Mouse (Mus musculus): ENCODE results near the gene Fancd2. TPM values are rescaled to one million over a fixed set of nuclear protein-coding genes. Genes with fewer than 3 reads are reported as not detected.

Gene Fancd2
- polyA plus RNA-seq, 1 experiment from 2014 or later: 13.6 TPM

GRCm38 (mm10) chr6:113609293-113609692, 77.8 kb downstream of the Fancd2 start:
- Histone ChIP-seq H3K9ac (ENCODE audit: low read length) (no peak overlapping the region), H3K27me3 (ENCODE audit: control insufficient read depth, insufficient read depth, low read length) (no peaks in the 10 kb centered on the region), H3K4me2 (ENCODE audit: low read depth) (no peak overlapping the region), H3K9me3 (ENCODE audit: control insufficient read depth, low read length) (no peaks in the 10 kb centered on the region), H3K27ac (ENCODE audit: low read depth, low read length) (no peak overlapping the region), H3K36me3 (ENCODE audit: control insufficient read depth, insufficient read depth, low read length) (no peaks in the 10 kb centered on the region), H3K4me1 (ENCODE audit: control insufficient read depth, insufficient read depth, low read length) (peaks cover 9% of the 10 kb centered on the region; the same call in 1 of the 2 replicates), H3K4me3 (ENCODE audit: low read depth, low read length) (no peak overlapping the region)
- WGBS: 93% methylated on average over 7 of the region's 7 CpGs
- ATAC-seq (ENCODE audit: insufficient read depth, low FRiP score, low TSS enrichment): no peak
- DNase-seq (ENCODE audit: low spot score): no peak

GRCm38 (mm10) chr6:113612258-113612969, 80.9 kb downstream of the Fancd2 start:
- Histone ChIP-seq H3K27ac (ENCODE audit: low read depth, low read length) (no peak overlapping the region), H3K4me1 (ENCODE audit: control insufficient read depth, insufficient read depth, low read length) (no peaks in the 10 kb centered on the region), H3K36me3 (ENCODE audit: control insufficient read depth, insufficient read depth, low read length) (peaks cover 12% of the 10 kb centered on the region), H3K4me3 (ENCODE audit: low read depth, low read length) (no peak overlapping the region), H3K4me2 (ENCODE audit: low read depth) (no peak overlapping the region), H3K9ac (ENCODE audit: low read length) (no peak overlapping the region), H3K9me3 (ENCODE audit: control insufficient read depth, low read length) (no peaks in the 10 kb centered on the region), H3K27me3 (ENCODE audit: control insufficient read depth, insufficient read depth, low read length) (no peaks in the 10 kb centered on the region)
- no peak for DNase-seq (ENCODE audit: low spot score)
- WGBS: 91% methylated on average over 8 of the region's 8 CpGs
- ATAC-seq (ENCODE audit: insufficient read depth, low FRiP score, low TSS enrichment): no peak

GRCm38 (mm10) chr6:113614152-113614551, 82.7 kb downstream of the Fancd2 start:
- Histone ChIP-seq H3K4me1 (ENCODE audit: control insufficient read depth, insufficient read depth, low read length) (no peaks in the 10 kb centered on the region), H3K27ac (ENCODE audit: low read depth, low read length) (no peak overlapping the region), H3K36me3 (ENCODE audit: control insufficient read depth, insufficient read depth, low read length) (peaks cover 12% of the 10 kb centered on the region), H3K9ac (ENCODE audit: low read length) (no peak overlapping the region), H3K4me2 (ENCODE audit: low read depth) (no peak overlapping the region), H3K9me3 (ENCODE audit: control insufficient read depth, low read length) (no peaks in the 10 kb centered on the region), H3K4me3 (ENCODE audit: low read depth, low read length) (no peak overlapping the region), H3K27me3 (ENCODE audit: control insufficient read depth, insufficient read depth, low read length) (no peaks in the 10 kb centered on the region)
- ATAC-seq (ENCODE audit: insufficient read depth, low FRiP score, low TSS enrichment): no peak
- DNase-seq (ENCODE audit: low spot score): no peak
- 97% methylated on average over 7 of the region's 7 CpGs for WGBS

GRCm38 (mm10) chr6:113614997-113615396, 83.5 kb downstream of the Fancd2 start:
- DNase-seq (ENCODE audit: low spot score): no peak
- H3K9me3 ChIP-seq (ENCODE audit: control insufficient read depth, low read length): no peaks in the 10 kb centered on the region
- WGBS: 97% methylated on average over 8 of the region's 8 CpGs
- H3K27me3 ChIP-seq (ENCODE audit: control insufficient read depth, insufficient read depth, low read length): no peaks in the 10 kb centered on the region
- H3K9ac ChIP-seq (ENCODE audit: low read length): no peak overlapping the region
- H3K4me2 ChIP-seq (ENCODE audit: low read depth): no peak overlapping the region
- H3K4me1 ChIP-seq (ENCODE audit: control insufficient read depth, insufficient read depth, low read length): no peaks in the 10 kb centered on the region
- peaks cover 12% of the 10 kb centered on the region for H3K36me3 ChIP-seq (ENCODE audit: control insufficient read depth, insufficient read depth, low read length)
- H3K4me3 ChIP-seq (ENCODE audit: low read depth, low read length): no peak overlapping the region
- no peak for ATAC-seq (ENCODE audit: insufficient read depth, low FRiP score, low TSS enrichment)
- no peak overlapping the region for H3K27ac ChIP-seq (ENCODE audit: low read depth, low read length)

- no peak overlapping the region for H3K27ac ChIP-seq (ENCODE audit: low read depth, low read length)
- no peak for ATAC-seq (ENCODE audit: insufficient read depth, low FRiP score, low TSS enrichment)
- WGBS: 93% methylated on average over 4 of the region's 4 CpGs
- H3K9ac ChIP-seq (ENCODE audit: low read length): no peak overlapping the region
- no peaks in the 10 kb centered on the region for H3K27me3 ChIP-seq (ENCODE audit: control insufficient read depth, insufficient read depth, low read length)
- H3K9me3 ChIP-seq (ENCODE audit: control insufficient read depth, low read length): no peaks in the 10 kb centered on the region
- no peak overlapping the region for H3K4me2 ChIP-seq (ENCODE audit: low read depth)
- H3K36me3 ChIP-seq (ENCODE audit: control insufficient read depth, insufficient read depth, low read length): peaks cover 12% of the 10 kb centered on the region
- no peak overlapping the region for H3K4me3 ChIP-seq (ENCODE audit: low read depth, low read length)
- DNase-seq (ENCODE audit: low spot score): no peak
- no peaks in the 10 kb centered on the region for H3K4me1 ChIP-seq (ENCODE audit: control insufficient read depth, insufficient read depth, low read length)
Measured at GRCm38 (mm10) chr6:113615489-113615888, 84.0 kb downstream of the Fancd2 start.

- peak overlapping the region; percentile 91 for H3K4me2 ChIP-seq (ENCODE audit: low read depth)
- no peak overlapping the region for H3K27ac ChIP-seq (ENCODE audit: low read depth, low read length)
Measured at GRCm38 (mm10) chr6:113623386-113623785, 91.9 kb downstream of the Fancd2 start.

GRCm38 (mm10) chr6:113623941-113624751, 92.7 kb downstream of the Fancd2 start, which contains the start of gene Vhl:
Vhl (plus strand) TSS chr6:113623959.
- Histone ChIP-seq H3K36me3 (ENCODE audit: control insufficient read depth, insufficient read depth, low read length) (peaks cover 2% of the 10 kb centered on the region), H3K27me3 (ENCODE audit: control insufficient read depth, insufficient read depth, low read length) (no peaks in the 10 kb centered on the region), H3K4me1 (ENCODE audit: control insufficient read depth, insufficient read depth, low read length) (peaks cover 8% of the 10 kb centered on the region), H3K4me3 (ENCODE audit: low read depth, low read length) (peak within 1 kb of the TSS; percentile 73), H3K4me2 (ENCODE audit: low read depth) (peak within 1 kb of the TSS; percentile 91), H3K9ac (ENCODE audit: low read length) (peak within 1 kb of the TSS; percentile 91), H3K27ac (ENCODE audit: low read depth, low read length) (peak within 1 kb of the TSS; percentile 82), H3K9me3 (ENCODE audit: control insufficient read depth, low read length) (no peaks in the 10 kb centered on the region)
- WGBS: under 1% methylated on average over 56 of the region's 76 CpGs
- DNase-seq (ENCODE audit: low spot score): peak; percentile 88
- peak; percentile 89 for ATAC-seq (ENCODE audit: insufficient read depth, low FRiP score, low TSS enrichment)

More at GRCm38 (mm10) chr6:113623386-113623785, 91.9 kb downstream of the Fancd2 start:
- DNase-seq (ENCODE audit: low spot score) (no peak), ATAC-seq (ENCODE audit: insufficient read depth, low FRiP score, low TSS enrichment) (no peak)
- no peaks in the 10 kb centered on the region for H3K27me3 ChIP-seq (ENCODE audit: control insufficient read depth, insufficient read depth, low read length)
- 67% methylated on average over 5 of the region's 5 CpGs for WGBS
- no peak overlapping the region for H3K9ac ChIP-seq (ENCODE audit: low read length)
- peaks cover 8% of the 10 kb centered on the region for H3K4me1 ChIP-seq (ENCODE audit: control insufficient read depth, insufficient read depth, low read length)
- H3K9me3 ChIP-seq (ENCODE audit: control insufficient read depth, low read length): no peaks in the 10 kb centered on the region
- H3K36me3 ChIP-seq (ENCODE audit: control insufficient read depth, insufficient read depth, low read length): peaks cover 2% of the 10 kb centered on the region; the same call in 1 of the 2 replicates
- peak overlapping the region; percentile 73 for H3K4me3 ChIP-seq (ENCODE audit: low read depth, low read length)

DNA sequence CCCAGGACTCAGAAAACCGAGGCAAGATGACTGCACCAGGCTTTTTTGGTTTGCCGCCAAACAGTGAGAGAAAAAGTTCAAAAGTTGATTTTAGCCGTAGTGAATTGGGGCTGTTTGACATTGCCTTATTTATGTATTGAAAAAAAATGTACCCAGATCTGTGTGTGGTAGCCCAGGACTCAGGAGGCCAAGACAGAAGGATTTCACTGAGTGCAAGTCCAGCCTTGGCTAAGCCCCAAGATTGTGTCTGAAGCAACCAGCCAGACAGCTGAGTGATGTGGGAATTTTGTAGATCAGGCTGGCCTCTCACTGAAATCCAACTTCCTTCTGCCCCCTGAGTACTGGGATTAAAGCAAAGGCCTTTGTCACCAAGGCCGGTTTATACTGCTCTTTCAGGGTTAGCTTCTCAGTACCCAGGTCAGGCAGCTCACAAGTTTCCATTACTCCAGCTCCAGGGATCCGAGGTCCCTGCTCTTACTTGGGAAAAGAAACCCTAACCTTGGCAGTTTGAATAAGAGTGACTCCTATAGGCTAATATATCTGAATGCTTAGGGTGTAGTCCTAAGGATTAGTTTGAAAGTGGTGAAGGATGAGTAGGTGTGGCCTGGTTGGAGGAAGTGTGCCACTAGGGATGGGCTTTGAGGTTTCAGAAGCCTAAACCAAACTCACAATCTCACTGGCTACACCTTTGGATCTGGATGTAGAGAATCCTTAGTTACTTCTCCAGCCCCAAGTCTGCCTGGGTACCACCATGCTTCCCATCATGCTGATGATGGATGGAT, 93.7 kb downstream of the Fancd2 start:
- no peak for ATAC-seq (ENCODE audit: insufficient read depth, low FRiP score, low TSS enrichment)
- H3K9ac ChIP-seq (ENCODE audit: low read length): peak overlapping the region; percentile 91
- H3K4me1 ChIP-seq (ENCODE audit: control insufficient read depth, insufficient read depth, low read length): peaks cover 8% of the 10 kb centered on the region
- no peak overlapping the region for H3K27ac ChIP-seq (ENCODE audit: low read depth, low read length)
- no peak for DNase-seq (ENCODE audit: low spot score)
- WGBS: 57% methylated on average over 5 of the region's 5 CpGs
- peak overlapping the region; percentile 73 for H3K4me3 ChIP-seq (ENCODE audit: low read depth, low read length)
- peak overlapping the region; percentile 91 for H3K4me2 ChIP-seq (ENCODE audit: low read depth)
- no peaks in the 10 kb centered on the region for H3K27me3 ChIP-seq (ENCODE audit: control insufficient read depth, insufficient read depth, low read length)
- peaks cover 4% of the 10 kb centered on the region for H3K36me3 ChIP-seq (ENCODE audit: control insufficient read depth, insufficient read depth, low read length)
- H3K9me3 ChIP-seq (ENCODE audit: control insufficient read depth, low read length): no peaks in the 10 kb centered on the region

All from neural tube, embryonic 11.5 days (tissue).